In the genomic region with DNA sequence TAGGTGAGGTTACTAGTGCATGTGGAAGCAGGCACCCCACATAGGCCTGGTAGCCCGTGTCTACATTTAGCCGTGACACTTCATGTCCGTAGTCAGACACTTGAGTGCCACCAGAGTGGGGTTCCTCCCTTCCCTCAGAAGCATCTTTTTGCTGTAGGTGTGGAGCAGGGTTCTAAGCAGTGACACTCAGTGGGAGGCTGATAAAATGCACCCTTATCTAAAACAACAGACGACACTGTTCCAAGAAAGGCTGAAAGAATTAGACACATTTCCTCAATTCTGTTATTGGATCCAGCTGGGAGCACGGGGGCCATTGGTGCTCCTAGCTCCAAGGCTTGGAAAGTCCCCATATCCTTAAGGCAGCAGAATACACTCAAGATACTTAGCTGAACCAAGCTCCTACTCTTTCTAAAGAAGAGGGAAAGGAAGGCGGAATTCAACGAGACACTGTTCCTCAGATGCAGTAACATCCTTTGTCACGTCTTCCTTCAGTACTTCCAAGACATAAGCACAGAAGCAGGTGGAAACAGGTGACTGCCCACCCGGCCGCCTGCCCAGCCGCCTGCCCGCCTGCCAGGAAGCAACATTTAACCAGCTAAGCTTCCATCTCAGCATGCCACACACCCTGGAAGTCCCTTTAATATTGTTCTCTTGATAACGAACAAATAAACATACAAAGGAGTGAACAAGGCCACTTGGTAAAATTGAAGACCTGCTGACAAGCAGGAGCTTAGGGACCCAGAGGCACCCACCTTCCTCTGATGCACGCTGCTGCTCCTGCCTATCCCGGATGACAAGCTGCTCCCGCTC, we compare ENCODE assay signal across 21 mouse cellular contexts. TPM values are rescaled to one million over a fixed set of nuclear protein-coding genes. Genes with fewer than 3 reads are reported as not detected.
DNase-seq lines count a peak whose midpoint lies in the region; ATAC-seq lines count a peak whose summit lies in the region.
"Had no signal": no experiment of that assay in that cellular context is flagged by ENCODE, and none has a peak within 500 bp of the region (broad histone marks: within the 10 kb centered on the region; RNA-seq: fewer than 3 reads in every experiment).

No protein-coding gene starts in this region.

- WGBS in heart, embryonic 10.5 days: 71% methylated on average over 16 of the region's 16 CpGs
- WGBS in liver, embryonic 16.5 days (ENCODE audit: insufficient replicate concordance): 65% methylated on average over 16 of the region's 16 CpGs
- 91% methylated on average over 16 of the region's 16 CpGs for WGBS in midbrain, embryonic 11.5 days

- no peak for DNase-seq in heart, embryonic 10.5 days (ENCODE audit: low spot score)
- no peak for DNase-seq in heart, postnatal 36 days
- DNase-seq in c-Kit-positive CD71-positive TER-119-positive erythroid progenitor cells, embryonic 14.5 days (ENCODE audit: low spot score): peak; percentile 64
- peak; percentile 84 to 89 for DNase-seq in cerebellum, postnatal 25 days
- no peak for DNase-seq in spleen, postnatal 36 days (ENCODE audit: low spot score in 2 of 2)
- no peak for DNase-seq in midbrain, embryonic 11.5 days (ENCODE audit: low spot score, missing footprints)
- DNase-seq: heart, postnatal 4 days; kidney, adult 2 months; kidney, postnatal 4 days; layer of hippocampus, postnatal 36 days had no signal

- intact Hi-C loops in heart, postnatal 36 days (cut with DNase I): loop anchor here (5.0 kb wide), 1 partner anchor 88 kb away; no protein-coding TSS in a partner anchor

- H3K27me3 ChIP-seq in heart, embryonic 10.5 days (ENCODE audit: insufficient read depth, poor library complexity, severe bottlenecking): no peaks in the 10 kb centered on the region
- no peaks in the 10 kb centered on the region for H3K27me3 ChIP-seq in liver, embryonic 16.5 days (ENCODE audit: control insufficient read depth, insufficient read depth, low read depth, low read length)
- H3K27me3 ChIP-seq in midbrain, embryonic 11.5 days (ENCODE audit: control insufficient read depth, insufficient read depth, low read length): no peaks in the 10 kb centered on the region
- H3K27me3 ChIP-seq: embryonic facial prominence, embryonic 12.5 days; lung, embryonic 15.5 days; neural tube, embryonic 13.5 days had no signal

- peak; percentile 58 for ATAC-seq in liver, embryonic 16.5 days (ENCODE audit: low read depth)
- ATAC-seq in midbrain, embryonic 11.5 days (ENCODE audit: low FRiP score): no peak
- ATAC-seq: hindbrain, postnatal 0 days had no signal

- H3K4me3 ChIP-seq in heart, embryonic 10.5 days: no peak overlapping the region
- no peak overlapping the region for H3K4me3 ChIP-seq in liver, embryonic 16.5 days (ENCODE audit: low read depth, low read length)
- no peak overlapping the region for H3K4me3 ChIP-seq in midbrain, embryonic 11.5 days (ENCODE audit: low read depth, low read length)
- H3K4me3 ChIP-seq: embryonic facial prominence, embryonic 12.5 days; lung, embryonic 15.5 days; neural tube, embryonic 13.5 days had no signal

- H3K4me2 ChIP-seq in liver, embryonic 16.5 days (ENCODE audit: low read depth, low read length): peak overlapping the region; percentile 15; the same call in 1 of the 2 replicates
- no peak overlapping the region for H3K4me2 ChIP-seq in midbrain, embryonic 11.5 days
- H3K4me2 ChIP-seq: embryonic facial prominence, embryonic 12.5 days; heart, embryonic 11.5 days; lung, embryonic 15.5 days; neural tube, embryonic 13.5 days had no signal

- peak overlapping the region; percentile 36; the same call in 1 of the 2 replicates for H3K27ac ChIP-seq in heart, embryonic 10.5 days
- H3K27ac ChIP-seq in liver, embryonic 16.5 days (ENCODE audit: low read length): peak overlapping the region; percentile 68; the same call in 1 of the 2 replicates
- H3K27ac ChIP-seq in midbrain, embryonic 11.5 days (ENCODE audit: low read depth, low read length): no peak overlapping the region
- H3K27ac ChIP-seq: embryonic facial prominence, embryonic 12.5 days; hindbrain, postnatal 0 days; lung, embryonic 15.5 days; neural tube, embryonic 13.5 days had no signal

- peak overlapping the region; percentile 19; the same call in 1 of the 2 replicates for H3K9ac ChIP-seq in liver, embryonic 16.5 days (ENCODE audit: low read depth, low read length)
- no peak overlapping the region for H3K9ac ChIP-seq in midbrain, embryonic 11.5 days (ENCODE audit: low read length)
- H3K9ac ChIP-seq: embryonic facial prominence, embryonic 12.5 days; lung, embryonic 15.5 days; neural tube, embryonic 13.5 days had no signal

- H3K9me3 ChIP-seq in heart, embryonic 10.5 days: no peaks in the 10 kb centered on the region
- H3K9me3 ChIP-seq in liver, embryonic 16.5 days (replicated peaks; ENCODE audit: control insufficient read depth, low read length): no peaks in the 10 kb centered on the region
- H3K9me3 ChIP-seq in midbrain, embryonic 11.5 days (ENCODE audit: control insufficient read depth, low read length): no peaks in the 10 kb centered on the region
- H3K9me3 ChIP-seq: embryonic facial prominence, embryonic 12.5 days; lung, embryonic 15.5 days; neural tube, embryonic 13.5 days had no signal

- H3K4me1 ChIP-seq in heart, embryonic 10.5 days: peaks cover 26% of the 10 kb centered on the region
- peaks cover 38% of the 10 kb centered on the region for H3K4me1 ChIP-seq in liver, embryonic 16.5 days (ENCODE audit: control insufficient read depth, low read depth, low read length)
- H3K4me1 ChIP-seq in midbrain, embryonic 11.5 days (ENCODE audit: control insufficient read depth, insufficient read depth, low read length): no peaks in the 10 kb centered on the region
- H3K4me1 ChIP-seq: embryonic facial prominence, embryonic 12.5 days; lung, embryonic 15.5 days; neural tube, embryonic 13.5 days had no signal

- peaks cover 68% of the 10 kb centered on the region for H3K36me3 ChIP-seq in heart, embryonic 10.5 days
- H3K36me3 ChIP-seq in liver, embryonic 16.5 days (ENCODE audit: control insufficient read depth, insufficient read depth): peaks cover 34% of the 10 kb centered on the region
- peaks cover 30% of the 10 kb centered on the region for H3K36me3 ChIP-seq in midbrain, embryonic 11.5 days (ENCODE audit: control insufficient read depth, insufficient read depth, low read length)

RNA-seq across cellular contexts. Expression of a gene that starts 36.0 kb away (rescaled TPM):
- polyA plus RNA-seq in heart, embryonic 10.5 days (2016; fragmentation: Nextera tagmentation; extraction: Ambion mirVana): 72.4 and 74.5 TPM in 2 replicates
- 10 to 100 TPM; 14.8 to 15.4 TPM for total RNA-seq in heart, postnatal 36 days (2021)
- 36.8 and 38.6 TPM in 2 replicates for polyA plus RNA-seq in liver, embryonic 16.5 days (2015; fragmentation: Nextera tagmentation; extraction: Ambion mirVana)
- polyA plus RNA-seq in midbrain, embryonic 11.5 days (2014; fragmentation: Nextera tagmentation; extraction: Ambion mirVana): 179 TPM in 2 replicates

RNA-seq across cellular contexts. Expression of a gene that starts 54.3 kb away (rescaled TPM):
- polyA plus RNA-seq in heart, embryonic 10.5 days (2016; fragmentation: Nextera tagmentation; extraction: Ambion mirVana): not detected in 2 replicates
- total RNA-seq in heart, postnatal 36 days (2021): not detected
- not detected in 2 replicates for polyA plus RNA-seq in liver, embryonic 16.5 days (2015; fragmentation: Nextera tagmentation; extraction: Ambion mirVana)
- polyA plus RNA-seq in midbrain, embryonic 11.5 days (2014; fragmentation: Nextera tagmentation; extraction: Ambion mirVana): not detected in 2 replicates
- total RNA-seq: adrenal gland, postnatal 4 days; common myeloid progenitor, adult 5-6 weeks; gastrocnemius, adult 8-10 months; heart, postnatal 4 days; hindbrain, postnatal 0 days; layer of hippocampus, postnatal 36 days; left cerebral cortex, postnatal 4 days; megakaryocyte progenitor cell, adult 5-6 weeks had no signal
- polyA plus RNA-seq: embryonic facial prominence, embryonic 12.5 days; heart, embryonic 11.5 days; hindbrain, postnatal 0 days; kidney, adult 2 months; lung, embryonic 15.5 days; neural tube, embryonic 13.5 days had no signal

RNA-seq across cellular contexts. Expression of a gene that starts 54.5 kb away (rescaled TPM):
- polyA plus RNA-seq in heart, embryonic 10.5 days (2016; fragmentation: Nextera tagmentation; extraction: Ambion mirVana): 78.9 and 92.6 TPM in 2 replicates
- total RNA-seq in heart, postnatal 36 days (2021): 10 to 100 TPM; 86.6 to 99.5 TPM
- 22.1 and 23.0 TPM in 2 replicates for polyA plus RNA-seq in liver, embryonic 16.5 days (2015; fragmentation: Nextera tagmentation; extraction: Ambion mirVana)
- polyA plus RNA-seq in midbrain, embryonic 11.5 days (2014; fragmentation: Nextera tagmentation; extraction: Ambion mirVana): 99.2 and 118 TPM in 2 replicates

RNA-seq across cellular contexts. Expression of a gene that starts 54.5 kb away (rescaled TPM):
- 8.8 and 14.4 TPM in 2 replicates for polyA plus RNA-seq in heart, embryonic 10.5 days (2016; fragmentation: Nextera tagmentation; extraction: Ambion mirVana)
- total RNA-seq in heart, postnatal 36 days (2021): 100 to 1,000 TPM; 171 to 184 TPM
- 7.3 and 9.0 TPM in 2 replicates for polyA plus RNA-seq in liver, embryonic 16.5 days (2015; fragmentation: Nextera tagmentation; extraction: Ambion mirVana)
- 22.6 and 22.9 TPM in 2 replicates for polyA plus RNA-seq in midbrain, embryonic 11.5 days (2014; fragmentation: Nextera tagmentation; extraction: Ambion mirVana)

Comparison
In these comparisons a context has a peak if more than half of its experiments do, and no peak if none do; other contexts are left out.
1. DNase-seq: peak in c-Kit-positive CD71-positive TER-119-positive erythroid progenitor cells, embryonic 14.5 days (single experiment) and cerebellum, postnatal 25 days (2 of 2); none in heart, embryonic 10.5 days (single experiment), heart, postnatal 36 days (0 of 2), spleen, postnatal 36 days (0 of 2) and midbrain, embryonic 11.5 days (single experiment).